Mouse (Mus musculus) adipose tissue, adult 10 weeks (tissue): ENCODE data around the gene Mctp2. TPM values are rescaled to one million over a fixed set of nuclear protein-coding genes. Genes with fewer than 3 reads are reported as not detected.

Experiments
- polyA plus RNA-seq: library from polyadenylated mRNA; stranded (reverse); fragments of 350-450 nt; fragmentation: Illumina TruSeq; extraction: RNeasy Lipid Tissue Mini Kit (QIAGEN cat#74804); gene quantifications from one replicate; pipeline ENCODE4 v1.2.3, GENCODE M21; 2014; ENCODE audit warnings: low read depth, low replicate concordance

Gene Mctp2
- 0.93 TPM for polyA plus RNA-seq

GRCm38 (mm10) chr7:72306382-72306841 lies at the start of gene Mctp2:
Mctp2 (minus strand) TSS chr7:72306608.

